Mouse (Mus musculus) embryonic fibroblast, embryonic 13.5 days (primary cell): ENCODE data around the gene Gm10065.

Experiments used
- CTCF ChIP-seq: IDR thresholded peaks from 2 replicates; pipeline ENCODE4 v1.5.1; 2011; ENCODE audit warnings: mild to moderate bottlenecking, control low read depth, low read length, moderate library complexity, borderline replicate concordance; ENCODE audit not compliant: insufficient read depth
- POLR2A ChIP-seq: IDR thresholded peaks from 2 replicates; pipeline ENCODE4 v1.6.1; 2011; ENCODE audit warnings: low read depth, mild to moderate bottlenecking, control low read depth, low read length, moderate library complexity

DNA sequence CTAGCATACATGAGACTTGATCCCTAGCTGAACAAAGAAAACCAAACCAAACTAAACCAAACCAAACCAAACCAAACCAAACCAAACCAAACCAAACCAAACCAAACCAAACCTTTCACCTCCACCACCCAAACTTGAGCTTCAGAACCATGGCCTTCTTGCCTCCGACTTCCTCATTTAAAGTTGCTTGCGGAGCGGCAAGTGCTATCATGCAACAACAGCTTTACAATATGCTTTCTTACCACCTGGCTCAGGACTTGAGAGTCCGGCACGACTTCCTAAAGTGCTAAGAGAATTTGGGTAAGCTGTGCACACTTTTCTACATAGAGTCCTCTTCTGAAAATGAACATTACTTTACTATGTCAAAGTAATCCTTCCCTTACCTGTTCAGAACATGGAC is 23.1 kb upstream of the Gm10065 start:
- TF ChIP-seq CTCF (no peak), POLR2A (no peak)
